Mouse (Mus musculus): ENCODE results near the gene Atxn3. TPM values are rescaled to one million over a fixed set of nuclear protein-coding genes. Genes with fewer than 3 reads are reported as not detected.

The Atxn3 gene
- polyA plus RNA-seq, 1 experiment from 2014 or later: 12.8 TPM

- WGBS: 97% methylated on average over 12 of the region's 12 CpGs
Measured at GRCm38 (mm10) chr12:101905817-101906216, 52.2 kb downstream of the Atxn3 start.

GRCm38 (mm10) chr12:101904906-101905305 is 53.1 kb downstream of the Atxn3 start:
- Histone ChIP-seq H3K9ac (replicated peaks) (no peak overlapping the region), H3K4me2 (replicated peaks) (no peak overlapping the region), H3K36me3 (peaks cover 25% of the 10 kb centered on the region), H3K27ac (replicated peaks) (no peak overlapping the region), H3K4me3 (no peak overlapping the region), H3K27me3 (no peaks in the 10 kb centered on the region), H3K4me1 (no peaks in the 10 kb centered on the region), H3K9me3 (no peaks in the 10 kb centered on the region)
- 86% methylated on average over 4 of the region's 4 CpGs for WGBS
- ATAC-seq (replicated peaks): no peak

More at GRCm38 (mm10) chr12:101905817-101906216, 52.2 kb downstream of the Atxn3 start:
- Histone ChIP-seq H3K9ac (replicated peaks) (no peak overlapping the region), H3K27me3 (no peaks in the 10 kb centered on the region), H3K27ac (replicated peaks) (no peak overlapping the region), H3K4me3 (no peak overlapping the region), H3K9me3 (no peaks in the 10 kb centered on the region), H3K4me2 (replicated peaks) (no peak overlapping the region), H3K36me3 (peaks cover 23% of the 10 kb centered on the region), H3K4me1 (peaks cover 3% of the 10 kb centered on the region; the same call in 1 of the 2 replicates)
- no peak for ATAC-seq (replicated peaks)

DNA sequence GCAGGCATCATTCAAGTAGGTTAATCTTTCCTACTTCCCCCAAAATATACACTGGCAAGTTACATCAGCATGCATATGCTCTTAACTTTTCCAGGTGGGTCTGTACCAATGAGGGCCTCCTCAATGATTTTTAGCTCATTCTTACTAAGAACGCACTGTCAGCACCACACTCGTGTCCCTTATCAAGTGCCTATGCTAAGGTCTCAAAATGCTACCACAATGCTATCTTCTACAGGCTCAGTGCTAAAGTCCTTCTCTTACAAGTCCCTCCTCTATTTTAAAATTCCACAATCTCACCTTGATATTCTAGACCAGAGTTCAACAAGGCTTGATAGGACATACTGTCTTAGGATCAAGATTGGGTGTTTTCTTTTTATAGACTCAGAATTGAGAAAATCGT is 53.9 kb downstream of the Atxn3 start:
- no peak overlapping the region for H3K27ac ChIP-seq (replicated peaks)
- H3K4me3 ChIP-seq: no peak overlapping the region
- H3K9ac ChIP-seq (replicated peaks): no peak overlapping the region
- H3K4me1 ChIP-seq: no peaks in the 10 kb centered on the region
- H3K9me3 ChIP-seq: no peaks in the 10 kb centered on the region
- peaks cover 26% of the 10 kb centered on the region for H3K36me3 ChIP-seq
- H3K4me2 ChIP-seq (replicated peaks): no peak overlapping the region
- WGBS: 94% methylated on average over 3 of the region's 3 CpGs
- ATAC-seq (replicated peaks): no peak
- no peaks in the 10 kb centered on the region for H3K27me3 ChIP-seq

- 90% methylated on average over 2 of the region's 2 CpGs for WGBS
- no peaks in the 10 kb centered on the region for H3K27me3 ChIP-seq
- H3K4me3 ChIP-seq: no peak overlapping the region
- H3K36me3 ChIP-seq: peaks cover 21% of the 10 kb centered on the region
- no peak overlapping the region for H3K9ac ChIP-seq (replicated peaks)
- H3K4me1 ChIP-seq: no peaks in the 10 kb centered on the region
- H3K4me2 ChIP-seq (replicated peaks): no peak overlapping the region
- H3K27ac ChIP-seq (replicated peaks): no peak overlapping the region
- H3K9me3 ChIP-seq: no peaks in the 10 kb centered on the region
- ATAC-seq (replicated peaks): no peak
Measured at GRCm38 (mm10) chr12:101899671-101900245, 58.3 kb downstream of the Atxn3 start.

GRCm38 (mm10) chr12:101898966-101899365 is 59.1 kb downstream of the Atxn3 start:
- 95% methylated on average over 8 of the region's 8 CpGs for WGBS
- ATAC-seq (replicated peaks): no peak
- Histone ChIP-seq H3K4me3 (no peak overlapping the region), H3K9ac (replicated peaks) (no peak overlapping the region), H3K27ac (replicated peaks) (no peak overlapping the region), H3K36me3 (peaks cover 25% of the 10 kb centered on the region), H3K4me1 (no peaks in the 10 kb centered on the region), H3K9me3 (no peaks in the 10 kb centered on the region), H3K27me3 (no peaks in the 10 kb centered on the region), H3K4me2 (replicated peaks) (no peak overlapping the region)

GRCm38 (mm10) chr12:101897113-101897512 is 60.9 kb downstream of the Atxn3 start:
- no peak overlapping the region for H3K27ac ChIP-seq (replicated peaks)
- peaks cover 32% of the 10 kb centered on the region for H3K36me3 ChIP-seq
- H3K4me3 ChIP-seq: no peak overlapping the region
- H3K4me2 ChIP-seq (replicated peaks): no peak overlapping the region
- WGBS: 78% methylated on average over 7 of the region's 7 CpGs
- no peak overlapping the region for H3K9ac ChIP-seq (replicated peaks)
- no peaks in the 10 kb centered on the region for H3K9me3 ChIP-seq
- ATAC-seq (replicated peaks): no peak
- no peaks in the 10 kb centered on the region for H3K27me3 ChIP-seq
- H3K4me1 ChIP-seq: no peaks in the 10 kb centered on the region

- 89% methylated on average over 8 of the region's 8 CpGs for WGBS
- Histone ChIP-seq H3K9ac (replicated peaks) (no peak overlapping the region), H3K4me3 (no peak overlapping the region), H3K9me3 (no peaks in the 10 kb centered on the region), H3K27me3 (no peaks in the 10 kb centered on the region), H3K36me3 (peaks cover 44% of the 10 kb centered on the region), H3K27ac (replicated peaks) (no peak overlapping the region), H3K4me1 (no peaks in the 10 kb centered on the region), H3K4me2 (replicated peaks) (no peak overlapping the region)
- ATAC-seq (replicated peaks): no peak
Measured at GRCm38 (mm10) chr12:101893296-101893695, 64.8 kb downstream of the Atxn3 start.

DNA sequence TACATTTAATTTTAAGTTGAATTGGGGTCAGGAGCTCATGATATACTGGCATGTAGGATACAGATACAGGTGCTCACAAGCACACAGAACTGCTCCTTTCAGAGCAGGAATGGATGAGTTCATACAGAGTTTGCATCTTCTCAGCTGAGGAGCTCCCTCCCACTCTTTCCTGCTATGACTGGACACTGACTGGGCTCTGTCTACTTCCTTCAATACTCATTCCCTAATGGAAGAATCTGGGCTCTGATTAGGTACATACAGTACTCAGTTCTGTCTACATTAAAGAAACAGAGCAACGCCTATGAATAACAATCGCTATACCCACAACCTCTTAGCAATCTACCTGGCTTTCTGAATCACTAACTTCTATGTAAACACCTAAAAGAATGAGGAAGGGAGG is 65.2 kb downstream of the Atxn3 start:
- WGBS: 95% methylated on average over 2 of the region's 2 CpGs
- Histone ChIP-seq H3K27ac (replicated peaks) (no peak overlapping the region), H3K4me2 (replicated peaks) (no peak overlapping the region), H3K36me3 (peaks cover 44% of the 10 kb centered on the region), H3K4me1 (no peaks in the 10 kb centered on the region), H3K27me3 (no peaks in the 10 kb centered on the region), H3K4me3 (no peak overlapping the region), H3K9ac (replicated peaks) (no peak overlapping the region), H3K9me3 (no peaks in the 10 kb centered on the region)
- ATAC-seq (replicated peaks): no peak

DNA sequence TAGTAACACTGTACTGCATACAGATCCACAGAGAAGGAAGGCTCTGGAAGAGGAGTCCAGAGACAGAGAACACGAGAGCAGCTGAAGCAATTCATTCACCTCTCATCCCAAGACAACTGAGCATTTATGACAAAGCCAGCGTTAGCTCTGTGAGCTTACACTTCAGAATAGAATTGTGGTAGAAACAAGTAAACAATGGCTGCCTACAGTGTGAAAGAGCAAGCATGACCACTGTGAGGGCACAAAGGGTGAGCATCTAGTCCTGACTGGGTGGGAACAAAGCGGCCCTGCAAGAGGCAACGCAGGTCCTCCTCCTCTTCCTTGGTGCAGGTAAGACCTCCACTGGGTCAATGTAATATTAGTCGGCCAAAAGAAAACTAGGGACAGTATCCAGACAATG is 67.0 kb downstream of the Atxn3 start:
- Histone ChIP-seq H3K4me1 (no peaks in the 10 kb centered on the region), H3K4me2 (replicated peaks) (no peak overlapping the region), H3K4me3 (no peak overlapping the region), H3K9ac (replicated peaks) (no peak overlapping the region), H3K27ac (replicated peaks) (no peak overlapping the region), H3K27me3 (no peaks in the 10 kb centered on the region), H3K36me3 (peaks cover 55% of the 10 kb centered on the region), H3K9me3 (no peaks in the 10 kb centered on the region)
- WGBS: 80% methylated on average over 5 of the region's 5 CpGs
- no peak for ATAC-seq (replicated peaks)

GRCm38 (mm10) chr12:101889351-101889750 is 68.7 kb downstream of the Atxn3 start:
- WGBS: 96% methylated on average over 3 of the region's 3 CpGs
- H3K9ac ChIP-seq (replicated peaks): no peak overlapping the region
- H3K4me1 ChIP-seq: no peaks in the 10 kb centered on the region
- H3K4me2 ChIP-seq (replicated peaks): no peak overlapping the region
- H3K4me3 ChIP-seq: no peak overlapping the region
- no peak for ATAC-seq (replicated peaks)
- no peaks in the 10 kb centered on the region for H3K27me3 ChIP-seq
- no peak overlapping the region for H3K27ac ChIP-seq (replicated peaks)
- H3K36me3 ChIP-seq: peaks cover 67% of the 10 kb centered on the region
- H3K9me3 ChIP-seq: no peaks in the 10 kb centered on the region

- no peak for ATAC-seq (replicated peaks)
- no peaks in the 10 kb centered on the region for H3K27me3 ChIP-seq
- WGBS: 95% methylated on average over 2 of the region's 2 CpGs
- H3K36me3 ChIP-seq: peaks cover 69% of the 10 kb centered on the region
- no peak overlapping the region for H3K4me3 ChIP-seq
- no peaks in the 10 kb centered on the region for H3K4me1 ChIP-seq
- H3K9me3 ChIP-seq: no peaks in the 10 kb centered on the region
- H3K4me2 ChIP-seq (replicated peaks): no peak overlapping the region
- H3K9ac ChIP-seq (replicated peaks): no peak overlapping the region
- no peak overlapping the region for H3K27ac ChIP-seq (replicated peaks)
Measured at GRCm38 (mm10) chr12:101888312-101888711, 69.7 kb downstream of the Atxn3 start.

GRCm38 (mm10) chr12:101884926-101885325 is 73.1 kb downstream of the Atxn3 start:
- H3K27ac ChIP-seq (replicated peaks): no peak overlapping the region
- no peak for ATAC-seq (replicated peaks)
- H3K9me3 ChIP-seq: no peaks in the 10 kb centered on the region
- no peaks in the 10 kb centered on the region for H3K4me1 ChIP-seq
- H3K9ac ChIP-seq (replicated peaks): no peak overlapping the region
- 91% methylated on average over 7 of the region's 7 CpGs for WGBS
- H3K36me3 ChIP-seq: peaks cover 55% of the 10 kb centered on the region
- H3K4me3 ChIP-seq: no peak overlapping the region
- H3K27me3 ChIP-seq: no peaks in the 10 kb centered on the region
- H3K4me2 ChIP-seq (replicated peaks): no peak overlapping the region

DNA sequence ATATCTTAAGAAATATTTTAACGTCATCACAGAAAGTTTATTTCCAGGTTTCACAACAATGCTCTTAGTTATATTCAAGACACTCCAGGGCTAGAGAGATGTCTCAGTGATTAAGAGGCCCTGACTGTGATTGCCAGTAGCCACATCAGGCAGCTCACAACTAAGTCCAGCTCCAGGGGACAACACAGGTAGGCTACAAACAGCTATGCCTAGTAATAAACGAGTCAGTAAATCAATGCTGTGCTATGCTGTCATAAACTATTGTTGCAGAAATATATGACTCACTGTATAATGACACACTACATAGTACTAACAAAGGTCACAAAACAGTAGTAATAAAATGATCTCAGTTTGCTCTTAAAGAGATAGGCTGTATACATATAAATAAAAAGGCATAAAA is 81.7 kb downstream of the Atxn3 start:
- ATAC-seq (replicated peaks): no peak
- 91% methylated on average over 2 of the region's 2 CpGs for WGBS
- H3K4me3 ChIP-seq: no peak overlapping the region

More for the DNA sequence above, 81.7 kb downstream of the Atxn3 start:
- H3K4me2 ChIP-seq (replicated peaks): no peak overlapping the region
- H3K4me1 ChIP-seq: no peaks in the 10 kb centered on the region
- no peaks in the 10 kb centered on the region for H3K9me3 ChIP-seq
- H3K36me3 ChIP-seq: peaks cover 38% of the 10 kb centered on the region
- no peaks in the 10 kb centered on the region for H3K27me3 ChIP-seq
- H3K9ac ChIP-seq (replicated peaks): no peak overlapping the region
- H3K27ac ChIP-seq (replicated peaks): no peak overlapping the region
